Mouse (Mus musculus) 3T3-L1 (cell line): ENCODE results near the gene Plk4.
"Not testable (repeated sequence)": the region's sequence is repeated elsewhere in the genome, so short reads cannot be mapped to it uniquely, and the experiment has no call there.

Experiments
- DNase-seq: peaks from one replicate; pipeline ENCODE4 v3.0.0-alpha.2; 2015; ENCODE audit warnings: low read depth, low spot score

The Plk4 gene

GRCm38 (mm10) chr3:40799530-40800372 is at the start of gene Plk4:
TSS of gene Plk4 (plus strand) at chr3:40800019.
- peak; percentile 99 for DNase-seq

DNA sequence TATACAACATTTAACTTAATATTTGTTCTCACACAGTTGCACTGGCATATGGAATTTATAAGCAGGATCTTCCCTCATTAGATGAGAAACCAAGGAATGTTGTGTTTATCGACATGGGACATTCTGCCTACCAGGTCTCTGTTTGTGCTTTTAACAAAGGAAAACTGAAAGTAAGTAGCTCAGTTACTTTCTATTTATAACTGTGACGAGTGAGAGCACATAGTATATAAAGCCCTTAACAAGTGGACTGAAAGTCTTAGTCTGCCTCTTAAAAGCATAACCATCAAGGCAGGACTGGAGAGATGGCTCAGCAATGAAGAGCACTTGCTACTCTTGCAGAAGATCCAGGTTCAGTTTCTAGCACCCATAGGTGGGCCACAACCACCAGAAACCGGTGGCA is 39.1 kb upstream of the Plk4 start:
- peak; percentile 35 for DNase-seq

- peak; percentile 93 for DNase-seq
Observed at GRCm38 (mm10) chr3:40761312-40761711, 38.5 kb upstream of the Plk4 start.

DNA sequence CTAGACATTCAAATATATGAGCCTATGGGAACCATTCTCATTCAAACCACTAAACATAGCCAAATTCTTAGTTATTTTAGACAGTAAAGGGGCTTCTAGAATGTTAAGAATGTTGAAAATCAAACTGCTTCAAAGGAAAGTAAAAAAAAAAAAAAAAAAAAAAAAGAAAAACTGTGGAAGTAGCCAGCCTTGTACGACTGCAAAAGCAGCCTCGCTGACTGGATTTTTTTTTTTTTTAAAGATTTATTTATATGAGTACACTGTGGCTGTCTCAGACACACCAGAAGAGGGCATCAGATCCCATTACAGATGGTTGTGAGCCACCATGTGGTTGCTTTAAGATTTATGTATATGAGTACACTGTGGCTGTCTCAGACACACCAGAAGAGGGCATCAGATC is 6.0 kb upstream of the Plk4 start:
- no peak for DNase-seq

GRCm38 (mm10) chr3:40798054-40798453 is 1.8 kb upstream of the Plk4 start:
- peak; percentile 72 for DNase-seq

DNA sequence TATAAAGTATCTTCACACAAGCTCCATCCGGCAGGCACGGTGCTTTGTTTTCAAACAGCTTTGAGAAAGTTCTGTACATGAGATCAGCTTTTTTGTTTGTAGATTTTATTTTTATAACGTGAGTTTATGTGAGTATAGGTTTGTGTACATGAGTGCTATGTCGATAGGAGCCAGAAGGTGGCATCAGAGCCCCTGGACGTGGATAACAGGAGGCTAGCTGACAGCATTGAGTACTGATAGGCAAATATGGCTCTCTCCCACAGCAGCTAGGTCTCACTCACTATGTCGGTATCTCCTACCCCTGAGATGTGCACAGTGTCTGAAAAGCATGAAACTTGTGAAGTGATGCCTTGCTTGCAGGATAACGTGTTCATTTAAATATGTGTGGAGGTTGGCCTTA is 1.3 kb upstream of the Plk4 start:
- DNase-seq, result peak; percentile 88

- no peak for DNase-seq
Observed at GRCm38 (mm10) chr3:40800373-40800823, 579 bp downstream of the Plk4 start.

DNA sequence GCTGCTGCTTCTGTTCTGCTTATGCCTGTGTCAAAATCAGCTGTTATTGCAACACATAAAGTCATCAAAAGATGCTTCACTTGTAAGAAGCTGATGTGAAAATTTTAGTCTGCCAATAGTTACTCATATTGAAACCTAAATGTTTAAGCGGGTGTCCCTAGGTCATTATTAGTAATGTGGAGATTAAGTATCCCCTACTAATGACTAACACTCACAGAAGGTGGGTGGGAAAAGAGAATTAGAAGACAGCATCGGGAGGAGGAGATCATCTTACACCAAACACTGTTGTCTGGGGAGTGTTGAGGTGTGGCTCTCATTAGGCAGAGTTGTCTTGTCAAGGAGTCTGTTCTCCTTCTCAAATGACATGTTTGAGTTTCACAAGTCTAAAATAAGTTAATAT is 7.1 kb downstream of the Plk4 start:
- DNase-seq, result peak; percentile 12

- DNase-seq, result no peak
Observed at GRCm38 (mm10) chr3:40808686-40809085, 8.9 kb downstream of the Plk4 start.

- DNase-seq, result no peak
Observed at GRCm38 (mm10) chr3:40809894-40810293, 10.1 kb downstream of the Plk4 start.

DNA sequence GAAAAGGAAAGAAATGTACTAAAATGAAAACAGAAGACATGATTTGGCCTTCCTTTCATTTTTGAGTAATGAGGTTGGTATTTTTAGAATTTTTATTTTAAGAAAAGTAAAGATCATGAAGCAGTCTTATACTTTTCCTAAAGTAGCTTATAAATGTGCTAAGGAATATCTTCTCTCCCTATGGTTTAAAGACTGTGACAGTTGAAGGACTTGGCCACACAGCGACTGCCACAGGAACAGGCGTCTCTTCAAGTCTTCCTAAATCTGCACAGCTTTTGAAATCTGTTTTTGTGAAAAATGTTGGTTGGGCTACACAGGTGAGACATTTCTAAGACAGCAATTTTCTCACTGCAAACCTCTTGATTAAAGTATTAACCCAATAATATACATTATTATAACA is 13.5 kb downstream of the Plk4 start:
- no peak for DNase-seq

GRCm38 (mm10) chr3:40845521-40845920 is 45.7 kb downstream of the Plk4 start:
- DNase-seq, result peak; percentile 11

GRCm38 (mm10) chr3:40846473-40846956 is 46.7 kb downstream of the Plk4 start, which contains the start of gene Mfsd8:
TSS of gene Mfsd8 (minus strand) at chr3:40846886.
- DNase-seq, result peak; percentile 98

DNA sequence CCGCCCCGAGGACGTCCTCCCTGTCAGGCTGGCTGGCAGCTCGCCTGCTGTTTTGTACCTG is 47.0 kb downstream of the Plk4 start, which contains the start of gene Abhd18:
Gene Abhd18 (plus strand): TSS at position 14 of the 61 bp plus-strand sequence.
- DNase-seq, result not testable (repeated sequence)

DNA sequence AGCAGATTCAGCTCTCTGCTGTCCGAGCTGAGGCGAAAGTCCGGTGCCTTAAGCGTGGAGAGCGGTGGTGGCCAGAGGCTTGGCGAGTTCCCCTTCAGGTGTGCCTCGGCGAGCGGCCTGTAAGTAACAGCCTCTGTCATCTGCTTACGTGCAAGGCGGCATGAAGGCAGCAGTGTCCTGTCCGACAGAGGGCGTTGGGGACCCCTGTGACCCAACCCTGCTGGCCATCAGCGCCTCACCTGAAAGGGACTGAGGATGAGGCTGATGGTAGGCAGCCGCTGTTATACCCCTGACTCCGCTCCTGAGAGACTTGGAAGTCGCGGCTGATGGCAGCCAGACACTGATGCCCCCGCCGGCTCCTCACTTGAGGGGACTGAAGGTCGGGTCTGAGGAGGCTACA is 47.2 kb downstream of the Plk4 start:
- peak; percentile 43 for DNase-seq

- DNase-seq, result peak; percentile 62
Observed at GRCm38 (mm10) chr3:40847936-40848335, 48.1 kb downstream of the Plk4 start.

GRCm38 (mm10) chr3:40853123-40853738 is 53.4 kb downstream of the Plk4 start:
- DNase-seq, result not testable (repeated sequence)
